In genomic region chr3:88593893-88594580, GRCm38 (mm10) we compare ENCODE assay signal across 11 mouse cellular contexts. TPM values are rescaled to one million over a fixed set of nuclear protein-coding genes. Genes with fewer than 3 reads are reported as not detected.
DNase-seq lines count a peak whose midpoint lies in the region; ATAC-seq and TF ChIP-seq lines count a peak whose summit lies in the region.
"Had no signal": no experiment of that assay in that cellular context is flagged by ENCODE, and none has a peak within 500 bp of the region (broad histone marks: within the 10 kb centered on the region; RNA-seq: fewer than 3 reads in every experiment).

No protein-coding gene starts in this region.

- no peak for ATAC-seq in heart, embryonic 12.5 days (ENCODE audit: insufficient number of reproducible peaks, low FRiP score)
- no peak; the same call in 1 of the 2 replicates for ATAC-seq in limb, embryonic 13.5 days (ENCODE audit: low FRiP score, low read depth)

- no peaks in the 10 kb centered on the region for H3K9me3 ChIP-seq in heart, embryonic 12.5 days (replicated peaks)
- no peaks in the 10 kb centered on the region for H3K9me3 ChIP-seq in limb, embryonic 13.5 days
- H3K9me3 ChIP-seq: megakaryocyte, embryonic 14.5 days had no signal

- WGBS in heart, embryonic 12.5 days: 40% methylated on average over 10 of the region's 10 CpGs
- WGBS in limb, embryonic 13.5 days: 35% methylated on average over 10 of the region's 10 CpGs

- no peaks in the 10 kb centered on the region for H3K79me2 ChIP-seq in myocyte (ENCODE audit: control insufficient read depth, insufficient read depth)

- peaks cover 37% of the 10 kb centered on the region for H3K4me1 ChIP-seq in heart, embryonic 12.5 days (replicated peaks)
- peaks cover 32% of the 10 kb centered on the region for H3K4me1 ChIP-seq in limb, embryonic 13.5 days

- H3ac ChIP-seq in myocyte (ENCODE audit: control insufficient read depth, insufficient read length): no peak overlapping the region

- no peaks in the 10 kb centered on the region for H3K36me3 ChIP-seq in heart, embryonic 12.5 days
- peaks cover 6% of the 10 kb centered on the region for H3K36me3 ChIP-seq in limb, embryonic 13.5 days
- H3K36me3 ChIP-seq in myocyte (ENCODE audit: control insufficient read depth, insufficient read depth): no peaks in the 10 kb centered on the region

- H3K4me3 ChIP-seq in heart, embryonic 12.5 days: no peak overlapping the region
- no peak overlapping the region for H3K4me3 ChIP-seq in limb, embryonic 13.5 days
- no peak overlapping the region for H3K4me3 ChIP-seq in myocyte

- no peaks in the 10 kb centered on the region for H3K27me3 ChIP-seq in heart, embryonic 12.5 days (replicated peaks)
- H3K27me3 ChIP-seq in limb, embryonic 13.5 days: no peaks in the 10 kb centered on the region
- no peaks in the 10 kb centered on the region for H3K27me3 ChIP-seq in myocyte (ENCODE audit: control insufficient read depth, insufficient read depth, insufficient read length)
- H3K27me3 ChIP-seq: megakaryocyte, embryonic 14.5 days had no signal

- H3K27ac ChIP-seq in heart, embryonic 12.5 days (ENCODE audit: poor library complexity, severe bottlenecking): no peak overlapping the region
- H3K27ac ChIP-seq in limb, embryonic 13.5 days: peak overlapping the region; percentile 65; the same call in 1 of the 2 replicates

- H3K9ac ChIP-seq in heart, embryonic 12.5 days: peak overlapping the region; percentile 4; the same call in 1 of the 2 replicates
- no peak overlapping the region for H3K9ac ChIP-seq in limb, embryonic 13.5 days

- no peak for TF ChIP-seq POLR2A in myocyte (IDR thresholded peaks at IDR 0.05; ENCODE audit: insufficient read length, low read depth)

- no peak for DNase-seq in heart, adult 11 months
- peak; percentile 88 for DNase-seq in fat pad, adult 2 months (ENCODE audit: extremely low read depth, low read depth, low spot score)
- no peak for DNase-seq in gastrocnemius, postnatal 14 days
- no peak for DNase-seq in left cerebral cortex, postnatal 10 days (ENCODE audit: extremely low spot score in 1 of 2, low spot score in 2 of 2)
- DNase-seq in heart, adult 9 months (ENCODE audit: low spot score in 2 of 2): no peak
- DNase-seq: heart, postnatal 4 days had no signal

- intact Hi-C loops in gastrocnemius, postnatal 14 days (cut with DNase I; ENCODE audit: low total_unique reads): no loop called here
- intact Hi-C loops in left cerebral cortex, postnatal 10 days (cut with DNase I): no loop called here

- H3K4me2 ChIP-seq in heart, embryonic 12.5 days: no peak overlapping the region
- H3K4me2 ChIP-seq in limb, embryonic 13.5 days (replicated peaks): peak overlapping the region; percentile 31
- peak overlapping the region; percentile 67 for H3K4me2 ChIP-seq in myocyte (ENCODE audit: low read depth)

TF ChIP-seq in myocyte, 11 proteins besides CTCF, POLR2A, EP300 and RAD21:
- no peak for TF ChIP-seq REST (IDR thresholded peaks at IDR 0.05; ENCODE audit: insufficient read depth, insufficient read length)
- TF ChIP-seq TCF3 (IDR thresholded peaks at IDR 0.05; ENCODE audit: insufficient read length, low read depth): no peak
- TF ChIP-seq SRF (IDR thresholded peaks at IDR 0.05; ENCODE audit: control insufficient read depth, insufficient read length, low read depth): no peak
- no peak for TF ChIP-seq MYOD1 (IDR thresholded peaks at IDR 0.05; ENCODE audit: control insufficient read depth in 1 of 3, insufficient read length in 2 of 3, low read depth in 2 of 3)
- TF ChIP-seq TCF12 (IDR thresholded peaks at IDR 0.05; ENCODE audit: insufficient read depth, poor library complexity, severe bottlenecking): no peak
- no peak for TF ChIP-seq MAX (IDR thresholded peaks at IDR 0.05; ENCODE audit: low read depth)
- TF ChIP-seq CEBPB (IDR thresholded peaks at IDR 0.05; ENCODE audit: insufficient read depth, poor library complexity, severe bottlenecking): no peak

RNA-seq across cellular contexts. Expression of gene Arhgef2, which starts 11.7 kb away (rescaled TPM):
- 84.5 and 91.8 TPM in 2 replicates for polyA plus RNA-seq in heart, embryonic 12.5 days (2016; fragmentation: Nextera tagmentation; extraction: Ambion mirVana)
- polyA plus RNA-seq in limb, embryonic 13.5 days (2015; fragmentation: Nextera tagmentation; extraction: Ambion mirVana): 105 and 107 TPM in 2 replicates
- 361 TPM for polyA plus RNA-seq in myocyte (2012; fragmentation: generic; extraction: Trizol)
- total RNA-seq in gastrocnemius, postnatal 14 days (2021): 10 to 100 TPM; 42.5 to 48.1 TPM
- 100 to 1,000 TPM; 257 to 264 TPM for total RNA-seq in left cerebral cortex, postnatal 10 days (2021)

RNA-seq across cellular contexts. Expression of gene Ssr2, which starts 18.4 kb away (rescaled TPM):
- polyA plus RNA-seq in heart, embryonic 12.5 days (2016; fragmentation: Nextera tagmentation; extraction: Ambion mirVana): 181 and 185 TPM in 2 replicates
- 294 and 306 TPM in 2 replicates for polyA plus RNA-seq in limb, embryonic 13.5 days (2015; fragmentation: Nextera tagmentation; extraction: Ambion mirVana)
- polyA plus RNA-seq in myocyte (2012; fragmentation: generic; extraction: Trizol): 294 TPM
- total RNA-seq in gastrocnemius, postnatal 14 days (2021): 10 to 100 TPM; 80.7 to 98.2 TPM
- total RNA-seq in left cerebral cortex, postnatal 10 days (2021): 100 to 1,000 TPM; 127 to 128 TPM

RNA-seq across cellular contexts. Expression of gene Ubqln4, which starts 40.5 kb away (rescaled TPM):
- 46.5 and 47.9 TPM in 2 replicates for polyA plus RNA-seq in heart, embryonic 12.5 days (2016; fragmentation: Nextera tagmentation; extraction: Ambion mirVana)
- 46.6 and 48.2 TPM in 2 replicates for polyA plus RNA-seq in limb, embryonic 13.5 days (2015; fragmentation: Nextera tagmentation; extraction: Ambion mirVana)
- polyA plus RNA-seq in myocyte (2012; fragmentation: generic; extraction: Trizol): 44.9 TPM
- total RNA-seq in gastrocnemius, postnatal 14 days (2021): 10 to 100 TPM; 42.0 to 45.5 TPM
- 10 to 100 TPM; 78.8 to 82.6 TPM for total RNA-seq in left cerebral cortex, postnatal 10 days (2021)

RNA-seq across cellular contexts. Expression of gene Lamtor2, which starts 41.2 kb away (rescaled TPM):
- 108 and 114 TPM in 2 replicates for polyA plus RNA-seq in heart, embryonic 12.5 days (2016; fragmentation: Nextera tagmentation; extraction: Ambion mirVana)
- 147 and 154 TPM in 2 replicates for polyA plus RNA-seq in limb, embryonic 13.5 days (2015; fragmentation: Nextera tagmentation; extraction: Ambion mirVana)
- 165 TPM for polyA plus RNA-seq in myocyte (2012; fragmentation: generic; extraction: Trizol)
- total RNA-seq in gastrocnemius, postnatal 14 days (2021): 10 to 100 TPM; 78.3 to 80.4 TPM
- 100 to 1,000 TPM; 109 to 110 TPM for total RNA-seq in left cerebral cortex, postnatal 10 days (2021)

RNA-seq across cellular contexts. Expression of gene Rab25, which starts 45.9 kb away (rescaled TPM):
- 0.55 TPM in 1 of 2 replicates, not detected in the other for polyA plus RNA-seq in heart, embryonic 12.5 days (2016; fragmentation: Nextera tagmentation; extraction: Ambion mirVana)
- 7.7 and 9.3 TPM in 2 replicates for polyA plus RNA-seq in limb, embryonic 13.5 days (2015; fragmentation: Nextera tagmentation; extraction: Ambion mirVana)
- polyA plus RNA-seq in myocyte (2012; fragmentation: generic; extraction: Trizol): 0.13 TPM
- not detected for total RNA-seq in gastrocnemius, postnatal 14 days (2021)
- not detected for total RNA-seq in left cerebral cortex, postnatal 10 days (2021)
- total RNA-seq: heart, postnatal 4 days had no signal
- polyA plus RNA-seq: neural tube, embryonic 14.5 days had no signal
